Mouse (Mus musculus): ENCODE data around the gene Fuca1. TPM values are rescaled to one million over a fixed set of nuclear protein-coding genes. Genes with fewer than 3 reads are reported as not detected.

Gene Fuca1
- polyA plus RNA-seq, 1 experiment: 47.9 TPM

GRCm38 (mm10) chr4:135951505-135951904 is 31.0 kb downstream of the Fuca1 start:
- TF ChIP-seq POLR2A (IDR thresholded peaks at IDR 0.05; ENCODE audit: borderline replicate concordance, insufficient read depth, low read length): no peak
- TF ChIP-seq CTCF (IDR thresholded peaks at IDR 0.05; ENCODE audit: borderline replicate concordance, insufficient read depth, low read depth, low read length): no peak
- WGBS: 89% methylated on average over 3 of the region's 3 CpGs
- H3K4me3 ChIP-seq (replicated peaks; ENCODE audit: insufficient read depth, low read depth, low read length): no peak overlapping the region
- H3K4me1 ChIP-seq (ENCODE audit: control insufficient read depth, insufficient read depth, low read length): peaks cover 15% of the 10 kb centered on the region; the same call in 1 of the 2 replicates
- H3K27ac ChIP-seq (ENCODE audit: insufficient read depth, low read length): peak overlapping the region; percentile 47; the same call in 1 of the 2 replicates
- H3K27me3 ChIP-seq (ENCODE audit: control insufficient read depth, insufficient read depth, low read length): no peaks in the 10 kb centered on the region
- peak in 1 of 2 experiments; percentile 33 for DNase-seq

- DNase-seq: no peak
- Histone ChIP-seq H3K4me1 (ENCODE audit: control insufficient read depth, insufficient read depth, low read length) (peaks cover 12% of the 10 kb centered on the region; the same call in 1 of the 2 replicates), H3K4me3 (replicated peaks; ENCODE audit: insufficient read depth, low read depth, low read length) (no peak overlapping the region), H3K27ac (ENCODE audit: insufficient read depth, low read length) (no peak overlapping the region), H3K27me3 (ENCODE audit: control insufficient read depth, insufficient read depth, low read length) (no peaks in the 10 kb centered on the region)
- 94% methylated on average over 3 of the region's 3 CpGs for WGBS
- TF ChIP-seq CTCF (IDR thresholded peaks at IDR 0.05; ENCODE audit: borderline replicate concordance, insufficient read depth, low read depth, low read length): no peak
- TF ChIP-seq POLR2A (IDR thresholded peaks at IDR 0.05; ENCODE audit: borderline replicate concordance, insufficient read depth, low read length): no peak
Measured at GRCm38 (mm10) chr4:135953179-135953578, 32.6 kb downstream of the Fuca1 start.

- Histone ChIP-seq H3K4me3 (replicated peaks; ENCODE audit: insufficient read depth, low read depth, low read length) (no peak overlapping the region), H3K27ac (ENCODE audit: insufficient read depth, low read length) (no peak overlapping the region), H3K4me1 (ENCODE audit: control insufficient read depth, insufficient read depth, low read length) (peaks cover 11% of the 10 kb centered on the region; the same call in 1 of the 2 replicates), H3K27me3 (ENCODE audit: control insufficient read depth, insufficient read depth, low read length) (no peaks in the 10 kb centered on the region)
- TF ChIP-seq CTCF (IDR thresholded peaks at IDR 0.05; ENCODE audit: borderline replicate concordance, insufficient read depth, low read depth, low read length): peak; percentile 85
- TF ChIP-seq POLR2A (IDR thresholded peaks at IDR 0.05; ENCODE audit: borderline replicate concordance, insufficient read depth, low read length): no peak
- 5% methylated on average over 2 of the region's 2 CpGs for WGBS
- DNase-seq: peak; percentile 67 to 79
Measured at GRCm38 (mm10) chr4:135954241-135954640, 33.7 kb downstream of the Fuca1 start.

- Histone ChIP-seq H3K4me3 (replicated peaks; ENCODE audit: insufficient read depth, low read depth, low read length) (no peak overlapping the region), H3K4me1 (ENCODE audit: control insufficient read depth, insufficient read depth, low read length) (peaks cover 9% of the 10 kb centered on the region; the same call in 1 of the 2 replicates), H3K27ac (ENCODE audit: insufficient read depth, low read length) (no peak overlapping the region), H3K27me3 (ENCODE audit: control insufficient read depth, insufficient read depth, low read length) (no peaks in the 10 kb centered on the region)
- 40% methylated on average over 9 of the region's 9 CpGs for WGBS
- TF ChIP-seq POLR2A (IDR thresholded peaks at IDR 0.05; ENCODE audit: borderline replicate concordance, insufficient read depth, low read length) (no peak), CTCF (IDR thresholded peaks at IDR 0.05; ENCODE audit: borderline replicate concordance, insufficient read depth, low read depth, low read length) (no peak)
- DNase-seq: no peak
Measured at GRCm38 (mm10) chr4:135955886-135956285, 35.4 kb downstream of the Fuca1 start.

GRCm38 (mm10) chr4:135958354-135958753 is 37.8 kb downstream of the Fuca1 start:
- Histone ChIP-seq H3K4me1 (ENCODE audit: control insufficient read depth, insufficient read depth, low read length) (peaks cover 6% of the 10 kb centered on the region; the same call in 1 of the 2 replicates), H3K4me3 (replicated peaks; ENCODE audit: insufficient read depth, low read depth, low read length) (no peak overlapping the region), H3K27ac (ENCODE audit: insufficient read depth, low read length) (no peak overlapping the region), H3K27me3 (ENCODE audit: control insufficient read depth, insufficient read depth, low read length) (no peaks in the 10 kb centered on the region)
- 58% methylated on average over 8 of the region's 8 CpGs for WGBS
- DNase-seq: no peak
- TF ChIP-seq CTCF (IDR thresholded peaks at IDR 0.05; ENCODE audit: borderline replicate concordance, insufficient read depth, low read depth, low read length): no peak
- no peak for TF ChIP-seq POLR2A (IDR thresholded peaks at IDR 0.05; ENCODE audit: borderline replicate concordance, insufficient read depth, low read length)

GRCm38 (mm10) chr4:135960717-135961116 is 40.2 kb downstream of the Fuca1 start:
- no peak overlapping the region for H3K4me3 ChIP-seq (replicated peaks; ENCODE audit: insufficient read depth, low read depth, low read length)
- no peak for TF ChIP-seq POLR2A (IDR thresholded peaks at IDR 0.05; ENCODE audit: borderline replicate concordance, insufficient read depth, low read length)
- TF ChIP-seq CTCF (IDR thresholded peaks at IDR 0.05; ENCODE audit: borderline replicate concordance, insufficient read depth, low read depth, low read length): peak; percentile 95
- WGBS: 22% methylated on average over 5 of the region's 5 CpGs
- H3K27me3 ChIP-seq (ENCODE audit: control insufficient read depth, insufficient read depth, low read length): no peaks in the 10 kb centered on the region
- peak; percentile 74 to 84 for DNase-seq
- H3K4me1 ChIP-seq (ENCODE audit: control insufficient read depth, insufficient read depth, low read length): peaks cover 6% of the 10 kb centered on the region; the same call in 1 of the 2 replicates
- no peak overlapping the region for H3K27ac ChIP-seq (ENCODE audit: insufficient read depth, low read length)

GRCm38 (mm10) chr4:135961709-135962108 is 41.2 kb downstream of the Fuca1 start:
- no peak for TF ChIP-seq CTCF (IDR thresholded peaks at IDR 0.05; ENCODE audit: borderline replicate concordance, insufficient read depth, low read depth, low read length)
- no peak for TF ChIP-seq POLR2A (IDR thresholded peaks at IDR 0.05; ENCODE audit: borderline replicate concordance, insufficient read depth, low read length)
- no peak overlapping the region for H3K27ac ChIP-seq (ENCODE audit: insufficient read depth, low read length)

GRCm38 (mm10) chr4:135962198-135962597 is 41.7 kb downstream of the Fuca1 start:
- Histone ChIP-seq H3K27me3 (ENCODE audit: control insufficient read depth, insufficient read depth, low read length) (no peaks in the 10 kb centered on the region), H3K27ac (ENCODE audit: insufficient read depth, low read length) (no peak overlapping the region), H3K4me1 (ENCODE audit: control insufficient read depth, insufficient read depth, low read length) (peaks cover 6% of the 10 kb centered on the region; the same call in 1 of the 2 replicates), H3K4me3 (replicated peaks; ENCODE audit: insufficient read depth, low read depth, low read length) (no peak overlapping the region)
- DNase-seq: peak in 1 of 2 experiments; percentile 35
- 76% methylated on average over 7 of the region's 7 CpGs for WGBS
- no peak for TF ChIP-seq CTCF (IDR thresholded peaks at IDR 0.05; ENCODE audit: borderline replicate concordance, insufficient read depth, low read depth, low read length)
- no peak for TF ChIP-seq POLR2A (IDR thresholded peaks at IDR 0.05; ENCODE audit: borderline replicate concordance, insufficient read depth, low read length)

More at GRCm38 (mm10) chr4:135961709-135962108, 41.2 kb downstream of the Fuca1 start:
- peaks cover 6% of the 10 kb centered on the region; the same call in 1 of the 2 replicates for H3K4me1 ChIP-seq (ENCODE audit: control insufficient read depth, insufficient read depth, low read length)
- no peaks in the 10 kb centered on the region for H3K27me3 ChIP-seq (ENCODE audit: control insufficient read depth, insufficient read depth, low read length)
- WGBS: 86% methylated on average over 5 of the region's 5 CpGs
- DNase-seq: no peak
- H3K4me3 ChIP-seq (replicated peaks; ENCODE audit: insufficient read depth, low read depth, low read length): no peak overlapping the region

All from cerebellum, adult 2 months (tissue).